Mouse (Mus musculus) cerebellum, postnatal 25 days (tissue): ENCODE data around the gene Ogfod1.

Source experiments
- DNase-seq, 2 experiments: peaks; one replicate each; pipeline ENCODE4 v3.0.0; 2021; ENCODE audit warnings: mixed read lengths in 2 of 2

The Ogfod1 gene

DNA sequence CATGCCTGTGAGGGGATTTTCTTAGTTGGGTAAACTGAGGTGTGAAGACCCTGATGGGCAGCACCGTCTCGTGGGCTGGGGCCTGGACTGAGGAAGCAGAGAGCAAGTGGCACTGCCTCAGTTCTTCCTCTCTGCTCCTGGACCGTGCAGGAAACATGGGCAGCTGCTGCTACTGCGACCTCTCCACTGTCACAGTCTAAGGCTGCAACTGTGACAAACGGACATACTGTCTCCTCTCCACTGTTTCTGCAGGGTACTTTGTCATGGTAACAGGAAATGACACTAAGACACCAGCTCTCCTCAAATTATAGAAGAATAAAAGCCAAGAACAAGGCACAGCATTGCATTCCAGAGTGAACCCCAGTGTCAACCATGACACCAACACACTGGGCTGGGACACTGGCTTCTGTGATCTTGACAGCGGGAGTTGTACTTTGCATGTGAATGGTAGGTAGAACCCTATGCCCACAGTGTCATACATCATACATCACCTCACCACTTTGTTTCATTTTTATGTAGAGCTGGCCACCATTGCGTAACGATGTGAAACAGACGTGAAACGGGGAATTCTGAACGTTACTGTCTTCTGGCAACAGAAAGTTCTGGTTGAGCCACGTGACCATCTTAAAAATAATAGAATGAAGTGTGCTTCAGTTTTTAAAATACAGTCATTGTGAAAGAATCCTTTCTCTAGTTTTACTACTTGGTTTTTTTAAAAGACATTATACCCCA lies 39.6 kb downstream of the Ogfod1 start:
- no peak for DNase-seq

GRCm38 (mm10) chr8:94087964-94088363 lies 51.0 kb downstream of the Ogfod1 start:
- no peak for DNase-seq

- DNase-seq: no peak
Observed at GRCm38 (mm10) chr8:94089715-94090114, 52.7 kb downstream of the Ogfod1 start.

GRCm38 (mm10) chr8:94092848-94093247 lies 55.9 kb downstream of the Ogfod1 start:
- no peak for DNase-seq

DNA sequence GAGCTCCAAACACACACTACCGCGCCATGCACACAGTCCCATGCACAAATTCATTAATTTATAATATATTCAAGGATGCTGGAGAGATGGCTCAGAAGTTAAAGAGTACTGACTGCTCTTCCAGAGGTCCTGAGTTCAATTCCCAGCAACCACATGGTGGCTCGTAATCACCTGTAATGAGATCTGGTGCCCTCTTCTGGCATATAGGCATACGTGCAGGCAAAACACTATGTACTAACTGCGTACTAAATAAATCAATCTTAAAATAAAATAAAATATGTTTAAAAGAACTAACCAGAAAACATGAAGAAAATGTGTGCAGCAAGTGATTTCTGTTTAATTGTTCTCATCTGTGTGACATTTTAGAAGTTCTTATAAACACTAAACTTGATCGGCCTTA lies 57.3 kb downstream of the Ogfod1 start:
- no peak for DNase-seq

GRCm38 (mm10) chr8:94098081-94098974 lies 61.3 kb downstream of the Ogfod1 start, which contains the start of gene Bbs2:
Gene Bbs2, minus strand, starts transcription at chr8:94098928.
- peak; percentile 100 for DNase-seq

DNA sequence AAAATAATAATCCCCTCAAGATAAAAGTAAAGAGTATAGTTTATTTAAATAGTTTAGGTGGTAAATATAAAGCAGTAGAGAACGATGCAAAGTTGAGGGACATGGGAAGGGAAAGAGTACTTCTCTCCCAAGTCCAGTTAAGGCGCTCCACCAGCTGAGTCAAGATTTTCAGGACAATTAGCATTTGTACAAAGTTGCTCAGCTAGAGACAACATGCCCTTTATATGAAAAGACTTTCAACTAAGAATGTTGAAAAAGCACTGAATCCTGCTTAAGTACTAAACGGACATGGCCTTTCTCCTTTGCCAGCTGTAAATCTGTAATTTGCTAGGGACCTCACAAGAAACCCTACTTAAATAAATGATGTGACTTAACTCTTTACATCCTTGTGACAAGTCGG lies 62.0 kb downstream of the Ogfod1 start:
- DNase-seq: no peak

DNA sequence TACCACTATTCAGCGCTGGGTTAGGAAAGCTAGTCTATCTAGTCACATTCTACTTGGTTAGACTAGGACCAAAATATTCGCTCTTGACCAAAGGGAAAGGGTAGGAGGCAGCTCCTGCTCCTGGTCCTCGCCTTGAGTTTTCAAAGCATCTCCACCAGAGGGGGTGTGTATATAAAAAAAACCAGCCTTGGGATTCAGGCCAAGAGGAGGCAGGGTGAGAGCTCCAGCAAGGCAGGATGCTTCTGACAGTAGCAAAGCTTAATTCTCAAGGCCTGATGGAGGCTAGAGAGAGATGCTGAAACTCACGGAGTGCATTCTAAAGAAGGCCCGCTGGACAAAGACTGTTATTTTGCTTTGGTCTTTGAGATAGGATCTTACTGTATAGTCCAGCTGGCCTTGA lies 67.1 kb downstream of the Ogfod1 start:
- DNase-seq: no peak

DNA sequence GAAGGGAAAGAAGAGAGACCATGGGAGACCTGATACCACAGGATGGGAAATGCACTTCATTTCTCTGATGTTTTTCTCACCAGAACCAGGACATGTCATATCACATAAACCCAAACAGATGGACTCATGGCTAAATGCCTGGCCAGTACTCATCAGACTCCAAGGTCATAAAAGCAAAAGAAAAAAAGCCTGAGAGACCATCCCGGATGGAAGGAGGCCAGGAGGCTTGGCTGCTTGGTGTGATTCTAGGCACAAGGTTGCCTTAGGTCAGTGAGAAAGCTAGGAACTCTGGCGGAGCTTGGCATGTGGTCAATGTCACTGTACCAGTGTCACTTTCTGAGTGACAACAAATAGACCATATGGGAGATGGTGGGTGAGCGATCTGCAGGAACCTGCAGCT lies 70.9 kb downstream of the Ogfod1 start:
- peak; percentile 17 to 35 for DNase-seq

GRCm38 (mm10) chr8:94109396-94109795 lies 72.4 kb downstream of the Ogfod1 start:
- DNase-seq: no peak

DNA sequence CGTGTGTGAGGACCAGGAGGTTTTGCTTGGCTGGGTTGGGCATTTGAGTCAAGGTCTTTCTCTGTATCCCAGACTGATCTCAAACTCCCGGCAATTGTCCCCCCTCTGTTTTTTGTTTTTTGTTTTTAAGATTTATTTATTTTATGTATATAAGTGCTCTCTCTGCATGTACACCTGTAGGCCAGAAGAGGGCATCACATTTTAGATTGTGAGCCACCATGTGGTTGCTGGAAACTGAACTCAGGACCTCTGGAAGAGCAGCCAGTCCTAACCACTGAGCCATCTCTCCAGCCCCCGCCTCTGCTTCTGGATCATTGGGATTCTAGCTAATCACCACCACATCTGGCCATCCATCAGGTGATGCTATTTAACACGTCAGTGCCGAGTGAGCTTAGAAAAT lies 72.8 kb downstream of the Ogfod1 start:
- no peak for DNase-seq

GRCm38 (mm10) chr8:94110526-94111177 lies 73.7 kb downstream of the Ogfod1 start:
- no peak for DNase-seq

DNA sequence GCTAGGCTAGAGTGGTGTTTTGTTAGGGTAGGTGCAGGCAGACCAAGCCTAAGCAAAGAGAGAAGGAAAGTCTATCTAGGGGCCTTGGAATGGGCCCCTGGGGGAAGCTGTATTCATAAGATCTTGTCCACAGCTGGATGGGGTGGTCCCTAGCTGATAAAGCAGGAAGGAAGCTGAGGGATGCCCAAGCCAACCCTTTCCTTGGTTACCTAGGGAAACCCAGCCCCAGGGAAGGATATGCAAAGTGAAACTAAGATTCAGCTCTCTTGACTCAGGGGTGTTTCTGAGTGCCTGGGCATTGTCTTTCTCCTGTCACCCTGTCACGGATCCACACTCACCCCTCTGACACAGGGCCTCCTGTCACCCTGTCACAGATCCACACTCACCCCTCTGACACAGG lies 76.4 kb downstream of the Ogfod1 start:
- no peak for DNase-seq

GRCm38 (mm10) chr8:94113972-94114371 lies 77.0 kb downstream of the Ogfod1 start:
- no peak for DNase-seq
